Mouse (Mus musculus) hindbrain, embryonic 14.5 days (tissue): Measurements from ENCODE around the gene Ssbp3. TPM values are rescaled to one million over a fixed set of nuclear protein-coding genes. Genes with fewer than 3 reads are reported as not detected.

Source experiments
- ATAC-seq: fragments of 200-750 bp; cut with Nextera tagmentation; 2 replicates; pipeline ENCODE4 v1.8.0; 2017; ENCODE audit warnings: moderate number of reproducible peaks, mild to moderate bottlenecking, moderate TSS enrichment, moderate library complexity; ENCODE audit not compliant: low FRiP score
- DNase-seq: peaks from one replicate; pipeline ENCODE4 v3.0.0-alpha.2; 2015; ENCODE audit warnings: low spot score
- H3K27ac ChIP-seq: fragments of 300-500 bp; sonication (generic); 2 replicates; pipeline ENCODE4 v1.5.1; 2014; ENCODE audit warnings: mild to moderate bottlenecking, moderate library complexity
- H3K27me3 ChIP-seq: fragments of 300-500 bp; sonication (generic); 2 replicates; pipeline ENCODE4 v1.6.1; 2014; ENCODE audit warnings: mild to moderate bottlenecking, low read length, mixed read lengths; ENCODE audit not compliant: control insufficient read depth, insufficient read depth
- H3K36me3 ChIP-seq: fragments of 300-500 bp; sonication (generic); replicated peaks from 2 replicates; pipeline ENCODE4 v1.6.1; 2014; ENCODE audit not compliant: control insufficient read depth, insufficient read depth
- H3K4me1 ChIP-seq: fragments of 300-500 bp; sonication (generic); replicated peaks from 2 replicates; pipeline ENCODE4 v1.6.1; 2014; ENCODE audit warnings: antibody characterized with exemption, low read length, mixed read lengths; ENCODE audit not compliant: control insufficient read depth, insufficient read depth
- H3K4me2 ChIP-seq: fragments of 300-500 bp; sonication (generic); replicated peaks from 2 replicates; pipeline ENCODE4 v1.6.1; 2014; ENCODE audit warnings: mild to moderate bottlenecking, moderate library complexity
- H3K4me3 ChIP-seq: fragments of 300-500 bp; sonication (generic); replicated peaks from 2 replicates; pipeline ENCODE4 v1.5.1; 2014; ENCODE audit warnings: mild to moderate bottlenecking, low read length
- H3K9ac ChIP-seq: fragments of 300-500 bp; sonication (generic); 2 replicates; pipeline ENCODE4 v1.6.1; 2014
- H3K9me3 ChIP-seq: fragments of 300-500 bp; sonication (generic); 2 replicates; pipeline ENCODE4 v1.6.1; 2016; ENCODE audit warnings: low read length; ENCODE audit not compliant: control insufficient read depth
- WGBS: fragments of 180-500 bp; shearing (Covaris S2); extraction: QIAGEN DNeasy Blood & Tissue Kit; methylation state at CpG from one replicate; pipeline ENCODE4 v1.1.7; 2014; 5-methylcytosine and 5-hydroxymethylcytosine counted together
- polyA plus RNA-seq: library from polyadenylated mRNA; unstranded; fragments of >200 nt; fragmentation: Nextera tagmentation; extraction: Ambion mirVana; gene quantifications from 2 replicates; pipeline ENCODE4 v1.2.1, GENCODE M21; 2014

The Ssbp3 gene
- polyA plus RNA-seq, 1 experiment from 2014 or later: 100 TPM

- Histone ChIP-seq H3K4me2 (no peak overlapping the region), H3K4me3 (no peak overlapping the region), H3K9ac (no peak overlapping the region), H3K27ac (no peak overlapping the region), H3K36me3 (peaks cover 79% of the 10 kb centered on the region), H3K9me3 (no peaks in the 10 kb centered on the region), H3K4me1 (peaks cover 28% of the 10 kb centered on the region), H3K27me3 (no peaks in the 10 kb centered on the region)
- DNase-seq (no peak), ATAC-seq (no peak)
- 85% methylated on average over 10 of the region's 10 CpGs for WGBS
Measured at GRCm38 (mm10) chr4:106924888-106925287, 14.4 kb downstream of the Ssbp3 start.

DNA sequence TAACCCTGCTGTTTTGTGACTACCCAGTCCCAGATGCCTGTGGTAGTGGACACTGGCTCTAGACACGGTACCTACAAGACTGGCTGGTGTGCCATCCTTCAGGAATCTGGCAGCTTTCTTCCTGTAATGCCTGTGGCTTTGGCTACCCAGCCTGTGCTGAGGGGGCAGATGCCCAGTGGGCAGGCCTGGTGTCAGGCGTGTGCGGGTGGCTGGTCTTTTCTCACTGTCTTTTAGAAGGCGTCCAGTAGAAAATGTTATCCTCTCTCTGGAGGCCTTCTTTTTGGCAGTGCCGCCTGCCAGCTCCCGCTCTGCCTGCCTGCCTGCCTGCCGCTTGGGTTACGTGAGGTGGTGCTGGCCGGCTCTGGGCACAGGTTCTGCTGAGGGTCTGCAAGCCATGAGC is 15.9 kb downstream of the Ssbp3 start:
- no peak overlapping the region for H3K27ac ChIP-seq
- H3K27me3 ChIP-seq: no peaks in the 10 kb centered on the region
- no peaks in the 10 kb centered on the region for H3K9me3 ChIP-seq
- H3K4me3 ChIP-seq: no peak overlapping the region
- no peak for DNase-seq
- no peak overlapping the region for H3K4me2 ChIP-seq
- no peak for ATAC-seq
- H3K9ac ChIP-seq: no peak overlapping the region
- H3K4me1 ChIP-seq: peaks cover 24% of the 10 kb centered on the region
- peaks cover 72% of the 10 kb centered on the region for H3K36me3 ChIP-seq
- 69% methylated on average over 9 of the region's 9 CpGs for WGBS

DNA sequence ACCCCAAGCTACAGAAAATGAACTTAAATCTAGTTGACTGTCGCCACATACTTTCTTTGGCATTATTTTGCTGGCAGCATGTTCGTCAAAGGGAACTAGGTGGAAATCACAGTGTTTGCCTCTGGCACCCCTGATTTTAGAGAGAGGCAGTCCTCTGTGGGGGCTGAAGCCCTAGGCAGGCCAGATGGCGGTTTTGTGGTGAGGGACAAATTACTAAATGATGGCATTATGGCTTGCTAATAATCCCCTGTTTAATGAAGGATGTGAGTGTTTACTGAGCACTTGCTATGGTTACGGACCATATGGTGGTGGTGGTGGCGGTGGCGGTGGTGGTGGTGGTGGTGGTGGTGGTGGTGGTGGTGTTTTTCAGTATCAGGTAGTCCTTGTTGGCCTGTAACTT is 16.5 kb downstream of the Ssbp3 start:
- no peak overlapping the region for H3K9ac ChIP-seq
- H3K4me1 ChIP-seq: peaks cover 18% of the 10 kb centered on the region
- H3K27ac ChIP-seq: no peak overlapping the region
- no peaks in the 10 kb centered on the region for H3K27me3 ChIP-seq
- no peaks in the 10 kb centered on the region for H3K9me3 ChIP-seq
- H3K4me2 ChIP-seq: no peak overlapping the region
- 73% methylated on average over 6 of the region's 6 CpGs for WGBS
- DNase-seq: no peak
- H3K36me3 ChIP-seq: peaks cover 69% of the 10 kb centered on the region
- H3K4me3 ChIP-seq: no peak overlapping the region
- ATAC-seq: no peak

DNA sequence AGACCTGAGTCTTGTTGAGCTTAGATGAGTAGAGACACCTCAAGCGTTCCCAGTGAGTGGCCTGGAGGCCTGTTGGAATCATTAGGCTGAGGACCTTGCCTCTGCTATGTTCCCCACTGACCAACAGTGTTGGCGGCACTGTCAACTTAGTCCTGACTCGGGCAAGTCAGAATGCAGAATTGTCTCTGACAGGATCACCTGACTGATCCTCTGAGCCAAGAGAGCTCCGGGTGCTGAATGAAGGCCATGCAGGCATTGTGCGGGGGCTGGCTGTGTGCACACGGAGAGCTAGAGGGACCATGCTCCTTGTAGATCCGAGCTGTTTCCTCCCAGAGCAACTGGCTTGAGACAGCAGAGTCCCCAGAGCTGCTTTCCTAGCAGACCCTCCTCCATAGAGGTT is 18.5 kb downstream of the Ssbp3 start:
- Histone ChIP-seq H3K27ac (no peak overlapping the region), H3K4me1 (peaks cover 13% of the 10 kb centered on the region), H3K4me2 (no peak overlapping the region), H3K4me3 (no peak overlapping the region), H3K27me3 (no peaks in the 10 kb centered on the region), H3K9me3 (no peaks in the 10 kb centered on the region), H3K36me3 (peaks cover 61% of the 10 kb centered on the region), H3K9ac (no peak overlapping the region)
- ATAC-seq (no peak), DNase-seq (no peak)
- WGBS: 63% methylated on average over 7 of the region's 7 CpGs

DNA sequence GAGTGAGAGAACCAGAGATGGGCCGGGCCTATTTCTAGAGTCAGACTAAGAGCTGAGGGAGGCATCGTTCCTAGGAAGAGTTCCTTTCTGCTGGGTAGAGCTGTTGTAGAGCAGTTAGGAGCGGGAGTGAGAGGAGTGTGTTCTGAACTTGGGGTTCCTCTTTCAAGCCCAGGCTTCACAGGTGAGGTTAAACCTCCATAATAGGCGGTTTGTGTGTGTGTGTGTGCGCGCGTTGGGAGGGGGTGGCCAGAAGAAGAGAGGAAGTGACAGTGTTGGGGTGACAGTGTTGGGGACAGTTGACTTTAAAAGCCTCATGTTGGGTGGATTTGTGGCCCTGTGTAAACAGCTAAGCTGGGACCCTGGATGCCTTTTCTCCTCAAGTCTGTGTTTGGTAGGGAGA is 22.1 kb downstream of the Ssbp3 start:
- DNase-seq (no peak), ATAC-seq (no peak)
- Histone ChIP-seq H3K4me2 (no peak overlapping the region), H3K27me3 (no peaks in the 10 kb centered on the region), H3K36me3 (peaks cover 48% of the 10 kb centered on the region), H3K4me3 (no peak overlapping the region), H3K9me3 (no peaks in the 10 kb centered on the region), H3K9ac (no peak overlapping the region), H3K27ac (no peak overlapping the region), H3K4me1 (peaks cover 48% of the 10 kb centered on the region)
- 96% methylated on average over 7 of the region's 7 CpGs for WGBS

DNA sequence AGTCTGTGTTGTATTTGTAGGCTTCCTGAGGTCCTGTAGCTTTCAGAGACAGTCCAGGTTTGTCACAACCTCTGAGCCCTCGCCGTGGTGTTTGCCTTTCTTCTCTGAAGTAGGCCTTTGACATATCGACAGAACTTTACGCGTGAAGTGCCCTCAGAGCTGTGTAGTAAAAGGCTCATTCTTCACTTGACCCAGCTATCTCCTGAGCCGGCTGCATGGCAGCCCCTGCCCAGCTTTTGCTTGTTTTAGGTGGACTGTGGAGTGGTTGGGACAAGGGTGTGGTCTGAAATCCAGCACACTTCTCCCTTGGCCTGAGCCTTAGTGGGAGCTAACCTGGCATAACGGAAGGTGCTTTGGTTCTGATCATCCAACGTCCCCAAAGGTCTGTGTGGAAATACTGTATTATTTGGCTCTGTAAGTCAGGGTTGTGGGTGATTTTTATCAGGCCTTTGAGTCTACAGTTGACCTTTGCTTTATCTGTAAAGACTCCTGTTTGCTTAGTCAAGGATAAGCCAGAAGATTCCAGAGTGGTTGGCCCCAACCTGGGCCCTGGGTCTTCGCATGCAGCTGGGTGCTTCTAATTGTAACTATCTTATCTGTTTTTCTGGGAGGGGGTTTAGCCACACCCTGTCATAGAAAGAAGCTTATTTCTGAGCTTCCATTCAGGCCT is 23.4 kb downstream of the Ssbp3 start:
- no peak overlapping the region for H3K27ac ChIP-seq
- H3K9me3 ChIP-seq: no peaks in the 10 kb centered on the region
- no peak overlapping the region for H3K9ac ChIP-seq
- H3K36me3 ChIP-seq: peaks cover 42% of the 10 kb centered on the region
- H3K27me3 ChIP-seq: no peaks in the 10 kb centered on the region
- H3K4me2 ChIP-seq: no peak overlapping the region
- no peak overlapping the region for H3K4me3 ChIP-seq
- peaks cover 59% of the 10 kb centered on the region for H3K4me1 ChIP-seq
- WGBS: 79% methylated on average over 9 of the region's 9 CpGs
- no peak for ATAC-seq
- no peak for DNase-seq

- WGBS: 29% methylated on average over 12 of the region's 12 CpGs
- Histone ChIP-seq H3K9ac (peak overlapping the region; percentile 49; the same call in 1 of the 2 replicates), H3K36me3 (peaks cover 36% of the 10 kb centered on the region; the same call in 1 of the 2 replicates), H3K27me3 (no peaks in the 10 kb centered on the region), H3K27ac (peak overlapping the region; percentile 77; the same call in 1 of the 2 replicates), H3K4me3 (no peak overlapping the region), H3K4me1 (peaks cover 64% of the 10 kb centered on the region), H3K9me3 (no peaks in the 10 kb centered on the region), H3K4me2 (no peak overlapping the region)
- DNase-seq (no peak), ATAC-seq (no peak)
Measured at GRCm38 (mm10) chr4:106934931-106935582, 24.6 kb downstream of the Ssbp3 start.

DNA sequence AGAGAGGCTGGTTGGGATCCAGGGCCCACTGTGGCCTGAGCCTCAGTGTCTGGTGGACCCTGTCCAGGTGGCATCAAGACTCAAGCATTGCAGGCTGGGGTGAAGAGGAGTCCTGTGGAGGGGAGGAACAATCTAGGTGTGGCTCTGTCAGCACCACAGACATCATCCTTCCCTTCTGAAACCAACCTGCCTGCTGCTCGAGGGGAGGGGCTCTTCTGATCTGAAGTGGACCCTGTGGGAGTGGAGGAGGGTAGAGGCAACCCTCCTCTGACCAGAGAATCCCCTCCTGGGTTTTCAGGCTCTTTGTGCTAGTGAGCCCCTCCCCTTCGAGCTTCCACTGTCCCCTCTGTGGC is 25.1 kb downstream of the Ssbp3 start:
- Histone ChIP-seq H3K4me1 (peaks cover 66% of the 10 kb centered on the region), H3K4me2 (no peak overlapping the region), H3K9me3 (no peaks in the 10 kb centered on the region), H3K27me3 (no peaks in the 10 kb centered on the region), H3K27ac (peak overlapping the region; percentile 77), H3K4me3 (no peak overlapping the region), H3K36me3 (peaks cover 35% of the 10 kb centered on the region; the same call in 1 of the 2 replicates), H3K9ac (peak overlapping the region; percentile 49; the same call in 1 of the 2 replicates)
- ATAC-seq (no peak), DNase-seq (no peak)
- WGBS: 13% methylated on average over 2 of the region's 2 CpGs

GRCm38 (mm10) chr4:106936041-106936440 is 25.5 kb downstream of the Ssbp3 start:
- Histone ChIP-seq H3K27ac (peak overlapping the region; percentile 77), H3K27me3 (no peaks in the 10 kb centered on the region), H3K4me3 (no peak overlapping the region), H3K36me3 (peaks cover 30% of the 10 kb centered on the region; the same call in 1 of the 2 replicates), H3K4me1 (peaks cover 71% of the 10 kb centered on the region), H3K4me2 (no peak overlapping the region), H3K9me3 (no peaks in the 10 kb centered on the region), H3K9ac (peak overlapping the region; percentile 49)
- DNase-seq (no peak), ATAC-seq (no peak)
- WGBS: 38% methylated on average over 3 of the region's 3 CpGs
